Mouse (Mus musculus) heart, adult 10 weeks (tissue): ENCODE results near the gene Plekhd1. TPM values are rescaled to one million over a fixed set of nuclear protein-coding genes. Genes with fewer than 3 reads are reported as not detected.

Experiments used
- polyA plus RNA-seq: library from polyadenylated mRNA; stranded (reverse); fragments of 350-450 nt; fragmentation: Illumina TruSeq; extraction: RNeasy Lipid Tissue Mini Kit (QIAGEN cat#74804); gene quantifications from one replicate; pipeline ENCODE4 v1.2.3, GENCODE M21; 2014; ENCODE audit warnings: low read depth, low replicate concordance

Gene Plekhd1
- not detected for polyA plus RNA-seq

GRCm38 (mm10) chr12:80692269-80692972 is at the start of gene Plekhd1:
TSS of gene Plekhd1 (plus strand) at chr12:80692591.

DNA sequence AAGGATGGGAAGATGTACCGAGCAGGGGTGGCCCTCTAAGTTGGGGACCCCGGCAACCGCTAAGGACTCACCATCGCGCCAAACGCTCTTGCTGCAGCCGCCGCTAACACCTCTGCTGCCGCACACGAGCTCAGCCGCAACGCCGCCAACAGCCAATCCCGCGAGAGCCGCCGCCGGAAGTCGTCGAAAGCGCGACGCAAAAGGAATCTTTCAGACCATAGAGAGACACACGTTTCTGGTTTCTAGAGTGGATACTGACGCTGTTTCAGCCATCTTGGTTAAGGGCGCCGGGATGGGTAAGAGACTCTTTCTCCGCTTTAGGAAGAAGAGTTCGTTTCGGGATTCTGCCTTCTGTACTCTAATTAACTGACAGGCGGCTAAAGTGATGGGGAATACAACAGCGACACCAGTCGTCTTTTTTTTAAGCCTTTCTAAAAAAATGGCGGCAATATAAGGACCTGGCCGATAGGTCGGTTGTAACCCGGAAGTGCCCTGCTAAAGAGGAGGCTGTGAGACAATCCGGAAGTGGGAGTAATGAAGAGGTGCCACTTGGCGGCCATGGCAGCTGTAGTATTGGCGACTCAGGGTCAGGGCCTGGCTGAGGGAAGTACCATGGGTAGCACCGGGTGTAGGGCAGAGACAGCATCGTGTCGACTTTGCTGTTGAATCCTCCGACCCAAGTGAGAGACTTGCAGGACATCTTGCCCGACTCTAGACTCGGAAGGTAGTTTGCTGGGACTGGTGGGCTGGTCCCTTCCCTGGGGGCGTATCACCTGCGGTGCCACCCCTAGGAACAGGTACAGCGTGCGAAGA is 48.5 kb upstream of the Plekhd1 start, which contains the start of the genes Slc39a9 and Erh:
Gene Slc39a9, plus strand, starts transcription at position 191 of the 813 bp plus-strand sequence.
Gene Erh, minus strand, starts transcription at position 649 of the 813 bp plus-strand sequence.

GRCm38 (mm10) chr12:80760396-80760801 is 68.0 kb downstream of the Plekhd1 start, which contains the start of gene Ccdc177:
TSS of gene Ccdc177 (minus strand) at chr12:80760687.

Other genes with a start within 250 kb of the Plekhd1 start
- 23.7 TPM for gene Exd2, start 229.5 kb upstream of the Plekhd1 start, polyA plus RNA-seq
- gene Galnt16, start 174.3 kb upstream of the Plekhd1 start, polyA plus RNA-seq, result 3.5 TPM
- gene Slc39a9, start 48.7 kb upstream of the Plekhd1 start, polyA plus RNA-seq, result 15.9 TPM
- 39.8 TPM for gene Erh, start 48.2 kb upstream of the Plekhd1 start, polyA plus RNA-seq
- gene Ccdc177, start 68.1 kb downstream of the Plekhd1 start, polyA plus RNA-seq, result not detected
- 61.3 TPM for gene Susd6, start 97.9 kb downstream of the Plekhd1 start, polyA plus RNA-seq